Comparison of ENCODE assay signal across 11 mouse cellular contexts in genomic region chr5:36375886-36376285, GRCm38 (mm10). TPM values are rescaled to one million over a fixed set of nuclear protein-coding genes. Genes with fewer than 3 reads are reported as not detected.
DNase-seq lines count a peak whose midpoint lies in the region; TF ChIP-seq lines count a peak whose summit lies in the region.
"Had no signal": no experiment of that assay in that cellular context is flagged by ENCODE, and none has a peak within 500 bp of the region (broad histone marks: within the 10 kb centered on the region; RNA-seq: fewer than 3 reads in every experiment).

No protein-coding gene starts in this region.

- H3K4me1 ChIP-seq in spleen, adult 2 months (ENCODE audit: control insufficient read depth, insufficient read depth, insufficient read length), result peaks cover 58% of the 10 kb centered on the region; the same call in 1 of the 2 replicates

- no peaks in the 10 kb centered on the region for H3K36me3 ChIP-seq in spleen, adult 2 months (ENCODE audit: control insufficient read depth, insufficient read depth, low read length)

- 32% methylated on average over 8 of the region's 8 CpGs for WGBS in spleen, adult 2 months

- H3K27me3 ChIP-seq in spleen, adult 2 months (ENCODE audit: control insufficient read depth, insufficient read depth, low read length), result no peaks in the 10 kb centered on the region

- no peak overlapping the region for H3K4me3 ChIP-seq in spleen, adult 2 months (ENCODE audit: extremely low read depth, insufficient read depth, insufficient read length)

- no peak for TF ChIP-seq POLR2A in spleen, adult 2 months (IDR thresholded peaks at IDR 0.05; ENCODE audit: low read depth, low read length)

- DNase-seq in spleen, adult 2 months (ENCODE audit: low read depth in 1 of 2, low spot score in 2 of 2), result no peak
- DNase-seq in spleen, adult 12 weeks (ENCODE audit: low spot score), result no peak
- peak; percentile 57 for DNase-seq in brain, adult 2 months (ENCODE audit: low read depth, low spot score)
- DNase-seq in kidney, postnatal 10 days, result peak; percentile 66
- DNase-seq in adipocyte (ENCODE audit: low spot score), result no peak
- no peak for DNase-seq in adrenal gland, postnatal 25 days
- no peak for DNase-seq in spleen, adult 18-20 months
- DNase-seq: gastrocnemius, postnatal 14 days; heart, postnatal 14 days; layer of hippocampus, postnatal 36 days; lung, adult 18-20 months had no signal

- H3K27ac ChIP-seq in spleen, adult 2 months (ENCODE audit: insufficient read depth, low read length), result peak overlapping the region; percentile 24; the same call in 1 of the 2 replicates

- TF ChIP-seq CTCF in spleen, adult 2 months (IDR thresholded peaks at IDR 0.05; ENCODE audit: extremely low read depth, insufficient read depth, insufficient read length, insufficient replicate concordance), result no peak

RNA-seq across cellular contexts. Expression of gene Sorcs2, which starts 22.1 kb away (rescaled TPM):
- 2.3 and 3.7 TPM in 2 replicates for polyA plus RNA-seq in spleen, adult 2 months (2012; rRNA removed)
- total RNA-seq in adrenal gland, postnatal 25 days (2021), result 13.2 and 13.4 TPM in 2 replicates

Comparison
In these comparisons a context has a peak if more than half of its experiments do, and no peak if none do; other contexts are left out.
1. DNase-seq: peak in brain, adult 2 months (single experiment) and kidney, postnatal 10 days (single experiment); none in spleen, adult 2 months (0 of 2), spleen, adult 12 weeks (single experiment), adipocyte (single experiment), adrenal gland, postnatal 25 days (single experiment) and spleen, adult 18-20 months (0 of 2).